Mouse (Mus musculus) heart, postnatal 36 days (tissue): ENCODE measurements around the gene Cmas. TPM values are rescaled to one million over a fixed set of nuclear protein-coding genes. Genes with fewer than 3 reads are reported as not detected.

Source experiments
- DNase-seq, 2 experiments: peaks; one replicate each; pipeline ENCODE4 v3.0.0; 2021 to 2022
- intact Hi-C: fragments of 180-260 bp; cut with DNase I; formaldehyde crosslinking; loops from one replicate; pipeline ENCODE4 v1.15.1; 2025
- total RNA-seq, 2 experiments: library from RNA; stranded (reverse); gene quantifications; 2 replicates each; pipeline ENCODE4 v1.2.3; 2021

Gene Cmas
- total RNA-seq, 2 experiments from 2014 or later: 31.9 to 36.0 TPM

DNA sequence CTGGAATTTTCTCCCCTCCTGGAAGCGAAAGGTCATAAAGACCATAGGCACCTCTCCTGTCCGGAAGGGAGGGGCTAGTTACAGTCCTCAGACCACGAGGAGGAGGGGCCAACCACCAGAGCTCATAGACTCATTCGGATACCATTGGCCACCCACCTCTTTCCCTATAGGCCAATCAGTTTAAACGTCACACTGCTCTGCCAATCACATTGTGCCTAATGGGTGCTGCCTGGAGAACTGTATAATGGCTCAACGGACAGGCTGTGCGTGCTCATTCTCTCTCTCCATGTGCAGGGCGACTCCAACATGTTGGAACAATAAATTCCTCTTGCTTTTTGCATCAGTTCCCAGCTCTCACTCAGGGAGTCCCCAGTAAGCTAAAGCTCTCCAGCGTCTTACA, 5.1 kb upstream of the Cmas start:
- intact Hi-C loops: no loop called here

GRCm38 (mm10) chr6:142752331-142753246, 3.9 kb upstream of the Cmas start:
- intact Hi-C loops: no loop called here
- no peak for DNase-seq

More for the DNA sequence above, 5.1 kb upstream of the Cmas start:
- DNase-seq: no peak

GRCm38 (mm10) chr6:142757334-142757965, 964 bp downstream of the Cmas start:
- DNase-seq: no peak
- intact Hi-C loops: loop anchor here (5.0 kb wide), 2 partner anchors 370 to 410 kb away; partner anchors contain the start of genes Golt1b, Pyroxd1 and Recql

DNA sequence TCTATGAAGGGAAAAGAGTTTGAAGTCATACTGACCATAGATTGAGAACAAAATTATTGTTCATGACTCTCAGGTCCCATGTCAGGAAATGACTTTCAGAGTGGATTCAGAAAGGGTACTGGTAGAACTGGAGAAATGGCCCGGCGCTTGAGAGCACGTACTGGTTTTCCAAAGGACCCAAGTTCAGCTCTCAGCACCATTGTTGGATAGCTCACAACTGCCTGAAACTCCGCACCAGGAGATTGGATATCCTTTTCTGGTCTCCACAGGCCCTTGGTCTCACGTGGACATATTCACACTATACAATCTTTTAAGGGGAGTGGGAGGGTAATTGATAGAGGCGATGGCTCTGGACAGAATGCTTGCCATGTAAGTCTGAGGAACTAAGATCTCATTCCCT, 1.5 kb downstream of the Cmas start:
- intact Hi-C loops: loop anchor here (5.0 kb wide), 2 partner anchors 371 to 411 kb away; partner anchors contain the start of genes Golt1b, Pyroxd1 and Recql
- no peak for DNase-seq

DNA sequence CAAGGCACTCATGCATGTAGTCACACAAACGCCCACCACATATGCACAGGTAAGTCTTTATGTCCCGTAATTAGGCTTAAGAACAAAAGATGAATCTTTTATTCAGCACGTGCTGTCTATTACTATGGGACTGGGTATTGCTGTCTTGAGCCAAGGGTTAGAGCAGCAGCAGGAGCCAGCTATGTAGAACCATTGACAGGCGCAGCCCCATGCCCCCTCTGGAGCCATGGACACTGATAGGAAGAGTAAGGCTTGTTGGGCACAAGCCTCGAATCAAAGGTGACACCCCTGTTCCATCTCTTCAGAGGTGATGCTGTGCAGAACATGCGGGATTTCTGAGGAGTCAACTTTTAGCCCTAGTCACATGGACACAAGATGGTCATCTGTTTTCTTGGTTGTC, 2.1 kb downstream of the Cmas start:
- intact Hi-C loops: loop anchor here (5.0 kb wide), 2 partner anchors 371 to 411 kb away; partner anchors contain the start of genes Golt1b, Pyroxd1 and Recql
- no peak for DNase-seq

- intact Hi-C loops: loop anchor here (5.0 kb wide), 2 partner anchors 372 to 412 kb away; partner anchors contain the start of genes Golt1b, Pyroxd1 and Recql
- DNase-seq: no peak
Measured at GRCm38 (mm10) chr6:142759633-142760032, 3.1 kb downstream of the Cmas start.

DNA sequence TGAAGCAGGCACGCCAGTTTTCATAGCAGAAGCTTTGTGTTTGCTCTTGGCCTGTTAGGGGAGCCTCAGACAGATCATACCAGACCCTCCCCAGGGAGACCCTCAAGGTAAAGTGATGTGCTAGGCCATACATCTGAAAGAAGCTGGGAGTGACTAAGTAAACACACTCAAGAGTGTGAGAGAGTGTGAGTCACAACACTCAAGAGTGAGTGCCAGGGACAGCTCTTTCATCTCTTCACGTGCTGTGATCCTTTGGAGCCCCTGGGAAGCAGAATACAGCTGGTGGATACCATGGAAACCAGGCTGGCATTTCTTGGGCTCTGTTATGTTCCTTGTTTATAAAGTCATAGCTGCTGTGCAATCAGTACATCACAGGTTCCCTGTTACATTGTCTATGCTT, 8.4 kb downstream of the Cmas start:
- DNase-seq: no peak
- intact Hi-C loops: no loop called here

DNA sequence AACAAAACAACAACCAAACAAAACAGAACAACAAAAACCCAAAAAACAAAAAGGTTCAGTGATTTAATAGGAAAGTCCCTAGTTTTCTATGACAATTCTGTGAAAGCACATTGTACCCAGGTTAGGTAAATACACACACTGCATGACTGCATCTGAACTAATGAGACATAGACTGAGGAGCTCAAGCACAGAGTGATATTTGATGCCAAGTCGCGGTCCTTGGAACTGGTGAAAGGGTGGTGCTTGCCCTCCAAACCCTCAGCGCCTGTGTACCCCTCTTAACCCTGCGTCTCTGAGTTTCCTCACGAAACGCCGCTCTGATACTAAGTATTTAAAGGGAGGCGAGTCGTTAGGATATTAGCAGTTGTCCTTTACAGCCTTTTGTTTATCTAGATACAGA, 10.8 kb downstream of the Cmas start:
- DNase-seq: no peak
- intact Hi-C loops: no loop called here

GRCm38 (mm10) chr6:142769896-142770295, 13.4 kb downstream of the Cmas start:
- intact Hi-C loops: loop anchor here (10.0 kb wide), 1 partner anchor 405 kb away; no protein-coding TSS in a partner anchor

GRCm38 (mm10) chr6:142771643-142772042, 15.2 kb downstream of the Cmas start:
- intact Hi-C loops: loop anchor here (10.0 kb wide), 1 partner anchor 403 kb away; no protein-coding TSS in a partner anchor
- no peak for DNase-seq

More at GRCm38 (mm10) chr6:142769896-142770295, 13.4 kb downstream of the Cmas start:
- no peak for DNase-seq

DNA sequence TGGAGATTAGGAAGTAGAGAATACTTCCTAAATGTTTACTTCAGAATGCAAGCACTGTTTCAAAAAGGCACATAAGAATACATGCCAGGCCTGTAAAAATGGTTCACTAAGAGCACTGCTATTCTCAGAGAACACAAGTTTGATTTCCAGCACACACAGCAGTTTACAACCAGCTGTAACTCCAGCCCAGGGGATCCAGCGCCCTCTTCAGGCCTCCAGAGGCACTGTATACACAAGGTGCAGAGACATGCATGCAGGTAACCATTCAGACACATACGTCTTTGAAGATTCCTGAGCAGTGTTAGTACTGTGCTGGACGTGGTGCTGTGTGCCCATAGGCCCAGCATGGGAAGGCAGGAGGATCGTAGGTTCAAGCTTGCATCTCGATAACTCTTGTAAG, 17.1 kb downstream of the Cmas start:
- intact Hi-C loops: loop anchor here (10.0 kb wide), 1 partner anchor 401 kb away; no protein-coding TSS in a partner anchor
- DNase-seq: no peak

- intact Hi-C loops: loop anchor here (10.0 kb wide), 1 partner anchor 398 kb away; no protein-coding TSS in a partner anchor
- DNase-seq: no peak
Measured at GRCm38 (mm10) chr6:142776935-142777334, 20.4 kb downstream of the Cmas start.

- peak in 1 of 2 experiments; percentile 21 for DNase-seq
Measured at GRCm38 (mm10) chr6:142779045-142779811, 22.7 kb downstream of the Cmas start.

DNA sequence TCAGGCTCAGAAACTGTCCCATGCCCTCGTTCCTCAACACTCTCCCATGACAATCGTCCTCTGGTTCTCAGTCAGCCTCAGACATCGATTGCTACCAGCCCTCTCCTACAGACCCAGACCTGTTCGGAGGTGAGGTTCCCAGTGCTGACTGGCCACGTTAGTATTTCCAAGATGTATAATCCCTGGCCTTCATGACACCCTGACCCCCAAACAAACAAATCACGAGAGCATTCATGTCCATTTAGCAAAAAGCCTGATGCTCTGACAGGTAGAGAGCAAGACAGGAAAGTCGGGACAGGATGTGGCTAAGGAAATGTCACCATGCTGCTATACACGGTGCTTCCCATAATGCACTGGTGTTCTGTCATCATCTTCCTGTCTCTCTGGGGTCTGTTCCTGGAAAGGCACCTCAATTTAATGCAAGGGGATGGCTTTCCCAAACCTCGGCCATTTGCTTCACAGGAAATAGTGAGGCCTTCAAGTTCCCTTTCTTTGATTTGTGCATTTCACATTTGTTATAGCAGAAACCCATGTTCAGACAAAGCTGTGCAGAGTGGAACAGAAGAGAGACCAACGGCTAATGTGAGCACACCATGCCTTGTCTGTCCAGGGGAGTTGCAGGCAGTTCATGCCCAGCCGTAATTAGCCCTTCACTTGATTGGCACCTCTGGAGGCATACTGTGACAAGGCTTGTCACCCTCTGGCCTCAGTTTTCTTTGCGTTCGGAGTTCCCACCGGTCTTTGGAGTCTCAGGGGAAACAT, 23.5 kb downstream of the Cmas start:
- DNase-seq: no peak
- intact Hi-C loops: loop anchor here (1.0 to 10.0 kb wide), 3 partner anchors 34 to 395 kb away; partner anchors contain the start of gene St8sia1

More at GRCm38 (mm10) chr6:142779045-142779811, 22.7 kb downstream of the Cmas start:
- intact Hi-C loops: loop anchor here (1.0 to 10.0 kb wide), 2 partner anchors 35 to 396 kb away; no protein-coding TSS in a partner anchor

DNA sequence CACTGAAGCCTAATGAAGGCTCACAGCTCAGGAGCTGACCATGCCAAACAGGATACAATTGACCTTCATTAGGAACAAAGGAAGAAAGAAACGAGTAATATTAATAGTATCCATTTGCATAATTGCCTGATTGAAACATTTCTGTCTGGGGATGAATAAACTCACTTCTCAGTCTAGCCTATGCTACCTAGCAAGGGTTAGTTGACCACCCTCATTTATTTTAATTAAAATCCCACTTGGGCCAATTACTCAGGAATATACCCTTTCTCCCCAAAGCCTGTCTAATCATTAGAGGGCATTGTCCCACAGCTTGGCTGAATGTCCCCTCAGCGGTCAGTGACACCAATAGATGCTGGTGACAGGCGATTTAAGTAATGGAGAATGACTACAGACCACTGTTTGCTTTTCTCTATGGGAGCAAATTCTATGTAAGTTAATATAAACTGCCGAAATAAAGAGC, 24.1 kb downstream of the Cmas start:
- intact Hi-C loops: loop anchor here (2.0 kb wide), 1 partner anchor 184 kb away; the partner anchor contains the start of gene St8sia1
- DNase-seq: no peak

DNA sequence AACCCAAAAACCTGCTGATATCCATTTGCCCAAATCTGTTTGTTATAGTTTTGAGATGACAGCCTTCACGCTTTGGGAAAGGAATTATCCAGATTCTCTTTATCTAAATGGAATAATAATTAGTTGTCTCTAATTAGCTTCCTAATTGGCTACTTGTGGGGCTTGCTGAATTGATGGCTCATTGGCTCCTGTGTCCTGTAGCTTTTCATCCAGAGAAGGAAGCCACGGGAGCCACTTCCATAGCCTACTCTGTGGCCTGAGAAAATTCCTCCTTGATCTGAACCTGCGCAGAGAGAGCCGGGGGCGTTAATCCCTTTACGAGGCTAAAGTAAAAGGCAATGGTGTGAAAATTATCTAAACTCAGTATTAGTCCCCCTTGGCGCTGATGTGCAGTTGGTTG, 24.8 kb downstream of the Cmas start:
- intact Hi-C loops: loop anchor here (2.0 kb wide), 1 partner anchor 184 kb away; the partner anchor contains the start of gene St8sia1
- no peak for DNase-seq

DNA sequence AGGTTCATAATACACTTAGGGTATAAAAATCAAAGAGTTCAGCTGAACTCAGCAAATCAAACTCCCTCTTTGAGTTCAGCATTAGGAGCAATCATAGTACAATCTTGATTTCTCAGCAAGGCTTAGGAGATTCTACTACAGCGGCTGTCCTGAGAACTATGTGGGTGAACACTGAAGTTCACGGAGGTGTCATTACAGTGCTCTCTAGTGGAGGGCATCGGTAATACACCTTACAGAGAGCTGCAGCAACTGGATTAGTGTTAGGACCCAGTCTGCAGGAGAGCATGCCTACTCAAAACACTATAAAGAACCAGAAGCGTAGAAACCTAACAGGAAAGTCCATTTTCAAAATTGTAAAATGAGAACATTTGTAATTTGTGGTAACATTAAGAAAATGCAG, 28.9 kb downstream of the Cmas start:
- peak; percentile 48 to 57 for DNase-seq
- intact Hi-C loops: no loop called here

DNA sequence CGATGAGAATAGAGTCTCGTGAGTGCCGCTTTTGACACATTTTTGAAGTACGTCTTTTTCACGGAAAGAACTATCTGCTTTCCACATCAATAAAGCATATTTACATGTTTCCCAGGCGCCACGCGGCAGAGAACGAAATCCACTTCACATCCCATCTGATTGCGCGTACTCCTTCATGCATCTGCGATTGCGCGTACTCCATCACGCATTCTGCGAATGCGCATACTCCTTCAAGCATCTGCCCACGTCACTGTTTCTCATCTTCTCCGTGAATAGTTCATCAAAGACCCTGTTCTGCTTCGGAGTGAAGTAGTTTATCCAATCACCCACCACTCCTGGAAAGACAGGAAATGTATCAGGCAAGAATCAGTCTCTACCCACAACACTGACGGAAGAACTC, 29.6 kb downstream of the Cmas start:
- no peak for DNase-seq
- intact Hi-C loops: no loop called here
